Mouse (Mus musculus) layer of hippocampus, postnatal 14 days (tissue): ENCODE measurements at regions not wholly inside any gene's neighbourhood (a gene's known extent, or its start where the extent isn't known, plus 50 kb on each side); places are given as distances from the start of the nearest gene placed in this dataset.

Experiments
- DNase-seq, 2 experiments: peaks; one replicate each; pipeline ENCODE4 v3.0.0; 2021 to 2022; ENCODE audit warnings: low spot score in 2 of 2, mixed read lengths in 1 of 2

GRCm38 (mm10) chr10:51963671-51964070, 58.6 kb upstream of the Vgll2 start:
- DNase-seq: no peak

DNA sequence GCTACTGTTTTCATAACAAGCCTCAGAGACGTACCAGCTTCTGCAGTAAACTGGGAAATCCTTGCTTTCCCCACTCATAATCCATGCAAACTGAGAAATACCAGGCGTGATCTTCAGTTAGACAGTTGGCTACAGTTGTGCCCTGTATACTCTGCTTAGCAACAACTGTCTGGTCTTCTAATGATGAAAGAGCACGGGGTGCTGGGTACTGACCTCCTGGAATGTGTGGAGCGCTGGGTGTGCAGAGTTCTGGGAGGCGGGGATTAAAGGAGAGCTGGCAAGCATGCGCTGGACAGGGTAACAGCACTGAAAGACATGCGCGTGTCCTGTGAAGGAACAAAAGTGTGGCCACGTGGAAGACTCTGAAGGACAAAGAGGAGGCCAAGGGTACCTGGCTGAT, 52.2 kb upstream of the Vgll2 start:
- DNase-seq: no peak
